Mouse (Mus musculus): ENCODE measurements around the gene Dock8. TPM values are rescaled to one million over a fixed set of nuclear protein-coding genes. Genes with fewer than 3 reads are reported as not detected.

The Dock8 gene
- 0.84 and 1.5 TPM in 2 replicates for polyA plus RNA-seq (2015; fragmentation: Nextera tagmentation; extraction: Ambion mirVana)

DNA sequence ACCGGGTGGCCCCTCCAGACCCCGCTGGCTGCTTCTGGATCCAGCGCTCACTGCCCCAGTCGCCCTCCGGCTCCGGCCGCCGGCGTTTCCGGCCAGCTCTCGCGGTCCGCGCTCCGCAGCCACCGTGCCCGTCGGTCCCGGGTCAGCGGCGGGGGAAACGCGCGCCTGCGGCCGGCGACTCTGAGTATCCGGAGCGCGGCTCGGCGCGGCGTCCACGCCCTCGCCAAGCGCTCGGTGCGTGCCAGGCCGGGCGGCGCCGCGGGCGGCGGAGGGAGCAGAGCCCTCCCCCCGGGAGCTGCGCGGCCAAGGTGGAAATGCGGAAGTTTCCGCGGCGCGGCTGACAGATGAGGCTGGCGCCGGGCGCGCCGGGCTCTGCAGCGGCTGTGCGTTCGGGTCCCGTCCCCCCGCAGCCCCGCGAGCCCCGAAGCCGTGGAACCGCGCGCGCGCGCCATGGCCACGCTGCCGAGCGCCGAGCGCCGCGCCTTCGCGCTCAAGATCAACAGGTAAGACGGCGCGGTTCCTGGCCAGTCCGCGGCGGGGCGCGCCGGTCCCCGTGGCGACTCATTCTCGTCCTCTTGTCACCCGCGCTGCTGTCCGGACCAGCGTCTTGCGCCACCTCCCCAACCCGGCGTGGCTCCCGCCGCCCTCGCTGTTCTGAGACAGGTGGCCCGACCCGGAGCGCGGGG is at the start of gene Dock8:
Gene Dock8 (plus strand): TSS at position 334 of the 686 bp plus-strand sequence.
- ATAC-seq, result peak; percentile 81
- peak within 1 kb of the TSS; percentile 57 for H3K9ac ChIP-seq (ENCODE audit: low read depth, low read length)
- H3K27ac ChIP-seq (ENCODE audit: low read depth, low read length), result no peak within 1 kb of the TSS
- no peaks in the 10 kb centered on the region for H3K36me3 ChIP-seq (ENCODE audit: control insufficient read depth, insufficient read depth, low read length)
- peaks cover 38% of the 10 kb centered on the region for H3K27me3 ChIP-seq (replicated peaks; ENCODE audit: control insufficient read depth, insufficient read depth, low read length)
- peak within 1 kb of the TSS; percentile 75 for H3K4me3 ChIP-seq (ENCODE audit: low read length)
- under 1% methylated on average over 73 of the region's 109 CpGs for WGBS
- peaks cover 10% of the 10 kb centered on the region for H3K4me1 ChIP-seq (ENCODE audit: control insufficient read depth, insufficient read depth, low read depth, low read length)
- no peaks in the 10 kb centered on the region for H3K9me3 ChIP-seq (ENCODE audit: control insufficient read depth, low read length)
- peak within 1 kb of the TSS; percentile 100 for H3K4me2 ChIP-seq (ENCODE audit: low read length)

- Histone ChIP-seq H3K27ac (ENCODE audit: low read depth, low read length) (no peak overlapping the region), H3K27me3 (replicated peaks; ENCODE audit: control insufficient read depth, insufficient read depth, low read length) (no peaks in the 10 kb centered on the region), H3K4me2 (ENCODE audit: low read length) (no peak overlapping the region), H3K4me3 (ENCODE audit: low read length) (no peak overlapping the region), H3K9ac (ENCODE audit: low read depth, low read length) (no peak overlapping the region), H3K4me1 (ENCODE audit: control insufficient read depth, insufficient read depth, low read depth, low read length) (peaks cover 5% of the 10 kb centered on the region), H3K36me3 (ENCODE audit: control insufficient read depth, insufficient read depth, low read length) (0 out of 2 replicates have a peak, but pooled peaks cover 3% of the 10 kb centered on the region), H3K9me3 (ENCODE audit: control insufficient read depth, low read length) (no peaks in the 10 kb centered on the region)
- ATAC-seq, result no peak
- 41% methylated on average over 3 of the region's 3 CpGs for WGBS
Measured at GRCm38 (mm10) chr19:24958531-24958930, 40.8 kb upstream of the Dock8 start.

DNA sequence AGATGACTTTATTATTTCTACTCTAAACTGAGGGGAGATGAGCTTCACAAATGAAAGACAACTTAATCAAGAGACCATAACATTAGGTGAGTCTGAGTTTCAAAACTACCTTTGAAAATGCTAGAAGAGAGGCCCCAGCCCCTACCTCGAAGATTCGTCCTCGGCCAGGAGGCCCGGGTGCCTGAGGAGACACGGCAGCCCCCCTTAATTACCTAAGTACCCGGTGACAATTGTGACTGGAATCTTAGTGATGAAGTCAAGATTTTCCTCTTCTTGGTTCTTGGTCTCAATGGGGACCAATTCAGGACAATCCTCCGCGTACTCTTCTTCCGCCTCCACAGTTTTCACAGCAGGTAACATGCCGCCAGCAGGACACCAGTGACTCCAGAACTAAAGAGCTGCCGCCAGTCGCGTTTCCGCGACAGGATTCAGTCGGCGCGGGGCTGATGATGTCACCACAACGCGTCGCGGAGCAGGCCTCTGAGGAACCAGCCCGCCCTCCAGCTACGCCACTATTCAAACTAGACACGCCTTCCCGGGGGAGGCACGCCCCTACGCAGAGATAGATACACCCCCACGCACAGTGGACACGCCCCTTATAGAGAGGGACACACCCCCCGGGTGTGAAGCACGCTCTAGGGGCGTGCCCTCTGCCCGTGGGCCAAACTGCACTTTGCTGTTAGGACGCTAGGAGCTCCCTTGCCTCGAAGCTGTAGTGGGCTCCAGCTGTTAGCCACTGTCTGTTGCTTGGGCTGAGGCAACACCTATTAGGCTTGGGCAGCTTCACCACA is 38.0 kb upstream of the Dock8 start, which contains the start of gene Cbwd1:
Gene Cbwd1 (minus strand): TSS at position 439 of the 791 bp plus-strand sequence.
- Histone ChIP-seq H3K9ac (ENCODE audit: low read depth, low read length) (peak within 1 kb of the TSS; percentile 77), H3K4me3 (ENCODE audit: low read length) (peak within 1 kb of the TSS; percentile 76), H3K4me2 (ENCODE audit: low read length) (peak within 1 kb of the TSS; percentile 72), H3K27me3 (replicated peaks; ENCODE audit: control insufficient read depth, insufficient read depth, low read length) (no peaks in the 10 kb centered on the region), H3K4me1 (ENCODE audit: control insufficient read depth, insufficient read depth, low read depth, low read length) (peaks cover 5% of the 10 kb centered on the region), H3K9me3 (ENCODE audit: control insufficient read depth, low read length) (no peaks in the 10 kb centered on the region), H3K27ac (ENCODE audit: low read depth, low read length) (peak within 1 kb of the TSS; percentile 48; the same call in 1 of the 2 replicates), H3K36me3 (ENCODE audit: control insufficient read depth, insufficient read depth, low read length) (no peaks in the 10 kb centered on the region)
- under 1% methylated on average over 36 of the region's 36 CpGs for WGBS
- ATAC-seq, result peak; percentile 100

- H3K27me3 ChIP-seq (replicated peaks; ENCODE audit: control insufficient read depth, insufficient read depth, low read length), result no peaks in the 10 kb centered on the region
- no peak overlapping the region for H3K4me2 ChIP-seq (ENCODE audit: low read length)
- H3K4me1 ChIP-seq (ENCODE audit: control insufficient read depth, insufficient read depth, low read depth, low read length), result no peaks in the 10 kb centered on the region
- no peak overlapping the region for H3K9ac ChIP-seq (ENCODE audit: low read depth, low read length)
- no peaks in the 10 kb centered on the region for H3K36me3 ChIP-seq (ENCODE audit: control insufficient read depth, insufficient read depth, low read length)
- no peak overlapping the region for H3K4me3 ChIP-seq (ENCODE audit: low read length)
- H3K27ac ChIP-seq (ENCODE audit: low read depth, low read length), result no peak overlapping the region
- WGBS, result 85% methylated on average over 2 of the region's 2 CpGs
- no peak for ATAC-seq
- no peaks in the 10 kb centered on the region for H3K9me3 ChIP-seq (ENCODE audit: control insufficient read depth, low read length)
Measured at GRCm38 (mm10) chr19:24966203-24966602, 33.1 kb upstream of the Dock8 start.

DNA sequence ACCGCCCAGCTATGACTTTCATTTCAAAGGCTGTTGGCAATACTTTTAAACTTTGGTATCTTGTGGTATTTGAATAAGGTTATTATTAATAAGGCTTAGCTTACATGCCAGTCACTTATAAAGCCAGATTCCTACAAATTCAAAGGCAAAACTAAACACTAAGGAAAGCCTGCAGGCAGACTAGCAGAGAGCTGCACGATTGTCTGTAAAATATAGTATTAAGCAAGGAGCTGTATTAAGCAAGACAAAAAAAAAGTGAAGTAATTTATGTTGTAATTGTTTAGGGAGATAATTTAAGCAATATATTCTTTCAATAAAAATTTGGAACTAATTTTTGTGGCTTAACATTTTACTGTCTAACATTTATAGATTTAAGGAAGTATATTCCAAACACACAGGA is 32.4 kb upstream of the Dock8 start:
- H3K27ac ChIP-seq (ENCODE audit: low read depth, low read length), result no peak overlapping the region
- no peaks in the 10 kb centered on the region for H3K4me1 ChIP-seq (ENCODE audit: control insufficient read depth, insufficient read depth, low read depth, low read length)
- no peaks in the 10 kb centered on the region for H3K27me3 ChIP-seq (replicated peaks; ENCODE audit: control insufficient read depth, insufficient read depth, low read length)
- H3K36me3 ChIP-seq (ENCODE audit: control insufficient read depth, insufficient read depth, low read length), result no peaks in the 10 kb centered on the region
- no peak overlapping the region for H3K4me3 ChIP-seq (ENCODE audit: low read length)
- no peak overlapping the region for H3K9ac ChIP-seq (ENCODE audit: low read depth, low read length)
- 91% methylated on average over 2 of the region's 2 CpGs for WGBS
- no peak overlapping the region for H3K4me2 ChIP-seq (ENCODE audit: low read length)
- H3K9me3 ChIP-seq (ENCODE audit: control insufficient read depth, low read length), result no peaks in the 10 kb centered on the region
- no peak for ATAC-seq

GRCm38 (mm10) chr19:24971307-24971706 is 28.0 kb upstream of the Dock8 start:
- Histone ChIP-seq H3K9me3 (ENCODE audit: control insufficient read depth, low read length) (no peaks in the 10 kb centered on the region), H3K9ac (ENCODE audit: low read depth, low read length) (no peak overlapping the region), H3K4me2 (ENCODE audit: low read length) (no peak overlapping the region), H3K4me1 (ENCODE audit: control insufficient read depth, insufficient read depth, low read depth, low read length) (no peaks in the 10 kb centered on the region), H3K4me3 (ENCODE audit: low read length) (no peak overlapping the region), H3K36me3 (ENCODE audit: control insufficient read depth, insufficient read depth, low read length) (no peaks in the 10 kb centered on the region), H3K27ac (ENCODE audit: low read depth, low read length) (no peak overlapping the region), H3K27me3 (replicated peaks; ENCODE audit: control insufficient read depth, insufficient read depth, low read length) (no peaks in the 10 kb centered on the region)
- ATAC-seq, result no peak
- 88% methylated on average over 7 of the region's 7 CpGs for WGBS

- H3K9me3 ChIP-seq (ENCODE audit: control insufficient read depth, low read length), result no peaks in the 10 kb centered on the region
- no peak for ATAC-seq
- no peak overlapping the region for H3K4me2 ChIP-seq (ENCODE audit: low read length)
- no peaks in the 10 kb centered on the region for H3K36me3 ChIP-seq (ENCODE audit: control insufficient read depth, insufficient read depth, low read length)
- no peak overlapping the region for H3K4me3 ChIP-seq (ENCODE audit: low read length)
- no peak overlapping the region for H3K9ac ChIP-seq (ENCODE audit: low read depth, low read length)
- H3K27ac ChIP-seq (ENCODE audit: low read depth, low read length), result no peak overlapping the region
- no peaks in the 10 kb centered on the region for H3K27me3 ChIP-seq (replicated peaks; ENCODE audit: control insufficient read depth, insufficient read depth, low read length)
- H3K4me1 ChIP-seq (ENCODE audit: control insufficient read depth, insufficient read depth, low read depth, low read length), result no peaks in the 10 kb centered on the region
- 82% methylated on average over 3 of the region's 3 CpGs for WGBS
Measured at GRCm38 (mm10) chr19:24972701-24973390, 26.5 kb upstream of the Dock8 start.

DNA sequence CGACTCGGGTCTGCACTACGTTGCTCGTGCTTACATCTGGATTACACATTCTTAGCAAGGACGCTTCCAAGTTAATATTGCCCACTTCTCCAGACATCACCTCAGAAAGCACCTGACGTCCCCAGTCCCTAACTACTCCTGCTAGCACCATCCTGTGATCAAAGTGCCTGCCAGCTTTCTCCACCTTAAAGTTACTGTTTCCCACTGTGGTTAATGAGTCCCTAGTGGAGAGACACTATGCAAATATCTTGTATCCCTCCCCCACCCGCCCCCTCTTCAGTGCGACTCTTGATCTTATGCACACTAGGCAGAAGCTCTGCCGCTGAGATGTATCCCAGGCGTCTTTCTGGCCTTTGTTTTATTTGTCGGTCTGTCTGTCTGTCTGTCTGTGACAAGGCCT is 21.3 kb upstream of the Dock8 start:
- Histone ChIP-seq H3K4me1 (ENCODE audit: control insufficient read depth, insufficient read depth, low read depth, low read length) (no peaks in the 10 kb centered on the region), H3K27ac (ENCODE audit: low read depth, low read length) (no peak overlapping the region), H3K36me3 (ENCODE audit: control insufficient read depth, insufficient read depth, low read length) (no peaks in the 10 kb centered on the region), H3K4me3 (ENCODE audit: low read length) (no peak overlapping the region), H3K4me2 (ENCODE audit: low read length) (no peak overlapping the region), H3K9me3 (ENCODE audit: control insufficient read depth, low read length) (no peaks in the 10 kb centered on the region), H3K9ac (ENCODE audit: low read depth, low read length) (no peak overlapping the region), H3K27me3 (replicated peaks; ENCODE audit: control insufficient read depth, insufficient read depth, low read length) (no peaks in the 10 kb centered on the region)
- WGBS, result 74% methylated on average over 11 of the region's 11 CpGs
- no peak for ATAC-seq

All from hindbrain, embryonic 16.5 days (tissue).